Mouse (Mus musculus) bone marrow, adult 2 months (tissue): ENCODE data around the gene Cd177.

Experiments
- CTCF ChIP-seq: fragments of 200-500 bp; IDR thresholded peaks from 2 replicates; pipeline ENCODE4 v1.5.1; 2011; ENCODE audit warnings: low read length, control low read depth; ENCODE audit not compliant: control insufficient read depth, insufficient read depth
- POLR2A ChIP-seq: fragments of 200-500 bp; IDR thresholded peaks from 2 replicates; pipeline ENCODE4 v1.6.1; 2011; ENCODE audit warnings: low read depth, mild to moderate bottlenecking, control low read depth, low read length, borderline replicate concordance; ENCODE audit not compliant: control insufficient read depth

DNA sequence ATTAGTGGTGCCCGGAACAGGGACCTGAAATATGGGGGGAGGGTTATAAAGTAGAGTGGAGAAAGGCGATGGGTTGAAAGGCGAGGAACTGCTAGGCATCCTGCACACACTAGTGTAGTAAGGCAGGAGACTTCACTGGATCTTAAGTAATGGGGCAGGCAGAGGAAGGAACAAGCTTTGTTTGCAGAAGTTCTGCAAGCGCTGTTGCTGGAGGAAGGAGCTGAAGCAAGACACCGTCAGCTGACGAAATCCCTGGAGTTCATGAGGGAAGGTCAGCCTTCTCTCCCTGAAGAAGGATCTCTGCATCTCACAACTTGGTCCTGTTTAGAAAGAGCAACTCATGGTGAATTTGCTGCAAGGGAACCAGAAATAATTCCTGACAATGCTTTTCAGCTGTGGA is 45.1 kb downstream of the Cd177 start:
- no peak for TF ChIP-seq CTCF
- TF ChIP-seq POLR2A = no peak
